Mouse (Mus musculus): ENCODE results near the gene Plxnd1. TPM values are rescaled to one million over a fixed set of nuclear protein-coding genes. Genes with fewer than 3 reads are reported as not detected.

Gene Plxnd1
- total RNA-seq, 2 experiments from 2014 or later, result 179 to 224 TPM

- no peak for DNase-seq
These were observed 7.7 kb upstream of the Plxnd1 start for GRCm38 (mm10) chr6:116002311-116003104.

DNA sequence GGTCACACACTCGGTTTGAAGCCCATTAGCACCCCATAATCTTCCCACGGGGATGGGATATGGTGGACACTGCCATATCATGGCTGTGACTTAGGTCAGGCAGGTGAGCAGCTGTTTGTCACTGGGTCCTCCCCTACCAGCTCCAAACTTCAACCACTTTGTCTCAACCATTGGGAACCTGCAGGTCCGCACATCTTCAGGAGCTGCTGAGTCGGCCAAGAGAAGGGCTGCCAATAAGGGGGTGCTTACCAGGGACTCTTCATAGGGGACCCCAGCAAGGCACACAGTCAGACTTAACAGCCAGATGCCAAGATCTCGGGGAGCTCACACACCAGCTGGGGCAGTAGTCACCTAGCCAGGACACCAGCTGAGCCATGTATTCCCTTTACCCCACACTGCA, 6.0 kb upstream of the Plxnd1 start:
- DNase-seq, result no peak
- intact Hi-C loops (cut with DNase I), result no loop called here

More at GRCm38 (mm10) chr6:116002311-116003104, 7.7 kb upstream of the Plxnd1 start:
- intact Hi-C loops (cut with DNase I), result no loop called here

GRCm38 (mm10) chr6:115999227-115999626, 4.4 kb upstream of the Plxnd1 start:
- peak in 1 of 2 experiments; percentile 51 for DNase-seq
- intact Hi-C loops (cut with DNase I), result no loop called here

GRCm38 (mm10) chr6:115998758-115999157, 4.0 kb upstream of the Plxnd1 start:
- intact Hi-C loops (cut with DNase I), result no loop called here
- DNase-seq, result no peak

DNA sequence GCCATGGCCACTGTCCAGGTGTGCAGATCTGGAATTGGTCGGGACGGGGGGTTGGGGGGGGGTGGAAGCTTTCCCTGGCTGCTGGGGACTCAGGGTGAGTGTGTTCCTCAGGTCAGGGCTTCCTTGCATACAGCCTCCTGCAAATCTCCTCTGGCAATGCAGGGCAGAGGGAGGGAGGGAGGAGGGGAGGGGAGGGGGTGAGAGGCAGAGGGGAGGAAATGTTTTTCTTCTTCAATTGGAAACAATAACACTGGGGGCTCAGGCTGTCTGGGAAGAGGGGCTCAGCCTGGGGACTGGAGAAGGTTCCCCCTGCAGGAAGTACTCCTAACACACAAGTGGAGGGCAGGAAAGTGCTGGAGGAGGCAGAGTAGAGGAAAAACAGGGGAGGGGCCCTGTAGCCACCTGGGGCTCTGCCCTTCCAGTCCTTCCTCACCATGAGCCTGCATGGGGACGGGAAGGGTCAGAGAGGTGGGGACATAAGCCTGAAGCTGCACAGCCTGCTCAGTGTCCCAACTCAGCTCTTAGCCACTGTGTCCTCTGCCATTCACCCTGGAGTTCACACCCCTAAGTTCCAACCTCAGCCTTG, 3.0 kb upstream of the Plxnd1 start:
- DNase-seq, result peak in 1 of 2 experiments; percentile 27
- intact Hi-C loops (cut with DNase I), result no loop called here

DNA sequence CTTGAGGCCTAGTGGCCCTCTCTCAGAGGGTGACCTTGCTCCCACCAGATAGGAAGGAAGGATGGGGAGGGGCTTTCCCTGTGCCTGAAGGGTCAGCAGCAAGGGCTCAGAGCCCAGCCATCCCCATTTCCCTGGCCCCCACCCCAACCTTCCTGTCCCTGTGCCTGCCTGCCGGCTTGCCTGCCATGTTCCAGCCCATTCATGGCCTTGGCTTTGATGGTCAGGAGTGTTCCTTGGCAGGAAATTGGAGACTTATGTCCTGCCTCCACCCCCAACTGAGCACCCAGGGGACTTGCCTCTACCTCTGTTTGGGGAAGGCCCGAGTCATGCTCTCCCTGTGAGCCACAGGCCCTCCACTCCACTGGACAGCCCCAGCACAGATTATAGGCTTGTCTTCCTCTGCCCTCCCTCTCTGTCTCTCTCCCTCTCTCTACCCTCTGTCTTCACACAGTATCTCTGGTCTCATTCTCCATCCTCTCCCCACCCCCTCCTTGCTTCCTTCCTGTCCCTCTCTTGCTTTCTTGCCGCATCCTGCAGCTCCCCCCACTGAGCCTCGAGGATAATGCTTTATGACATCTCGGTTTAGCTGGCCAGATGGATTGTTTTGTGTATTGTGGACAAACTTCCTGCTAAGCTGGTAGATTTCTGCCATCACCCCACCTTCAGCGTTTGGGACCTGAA, 1.5 kb upstream of the Plxnd1 start:
- intact Hi-C loops (cut with DNase I), result no loop called here
- peak; percentile 75 to 76 for DNase-seq

GRCm38 (mm10) chr6:115995531-115995941, 731 bp upstream of the Plxnd1 start:
- peak in 1 of 2 experiments; percentile 44 for DNase-seq
- intact Hi-C loops (cut with DNase I), result loop anchor here (1.0 kb wide), 1 partner anchor 94 kb away; no protein-coding TSS in a partner anchor

- intact Hi-C loops (cut with DNase I), result loop anchor here (5.0 kb wide), 1 partner anchor 37 kb away; no protein-coding TSS in a partner anchor
- DNase-seq, result peak in 1 of 2 experiments; percentile 57
These were observed 494 bp downstream of the Plxnd1 start for GRCm38 (mm10) chr6:115994146-115994876.

DNA sequence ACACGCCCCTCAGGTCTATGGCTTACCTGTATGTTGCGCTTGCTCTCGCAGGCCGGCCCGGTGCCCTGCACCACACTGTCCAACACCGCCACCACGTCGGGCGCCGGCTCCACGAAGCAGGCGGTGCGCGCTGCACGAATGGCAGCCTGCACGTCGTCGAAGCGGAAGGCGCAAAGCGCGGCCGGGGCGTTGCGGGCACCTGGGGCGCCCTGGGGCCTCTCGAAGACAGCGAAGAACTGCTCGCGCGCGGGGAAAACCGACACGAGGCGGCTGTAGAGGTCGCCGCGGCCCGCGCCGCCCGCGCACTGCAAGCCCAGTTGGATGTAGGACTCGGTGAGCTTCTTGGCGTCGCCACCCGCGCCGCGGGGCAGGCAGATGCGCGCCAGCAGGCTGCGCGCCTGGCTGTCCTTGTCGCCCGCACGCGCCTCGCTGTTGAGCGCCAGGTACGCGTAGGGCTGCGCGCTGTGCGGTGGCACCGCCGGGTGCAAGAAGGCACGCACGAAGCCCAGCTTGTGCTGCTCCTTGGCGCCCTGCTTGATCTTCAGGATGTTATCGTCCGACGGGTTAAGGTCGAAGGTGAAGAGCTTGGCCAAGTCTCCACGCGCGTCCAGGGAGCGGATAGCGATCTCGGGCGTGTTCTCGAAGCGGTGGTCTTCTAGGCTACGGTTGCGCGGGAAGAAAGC, 1.2 kb downstream of the Plxnd1 start:
- DNase-seq, result peak in 1 of 2 experiments; percentile 51

DNA sequence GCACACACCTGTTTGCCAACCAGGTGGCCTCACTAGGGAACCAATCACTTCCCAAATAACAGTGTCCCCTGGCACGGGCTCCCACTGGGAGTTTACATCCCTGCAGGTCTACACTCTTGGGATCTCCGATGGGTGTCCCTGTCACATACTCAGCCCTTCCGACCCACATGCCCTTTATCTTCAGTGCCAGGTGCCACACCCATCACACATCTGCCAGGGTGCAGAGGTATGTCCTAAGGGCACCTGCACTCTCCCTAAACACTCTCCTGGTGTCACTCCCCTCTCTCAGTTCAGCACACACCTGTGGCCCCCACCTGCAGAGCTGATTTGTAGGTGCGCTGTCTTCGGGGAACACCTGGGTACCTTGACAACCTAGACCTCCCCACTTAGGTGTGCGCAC, 1.8 kb downstream of the Plxnd1 start:
- intact Hi-C loops (cut with DNase I), result loop anchor here (5.0 kb wide), 1 partner anchor 36 kb away; no protein-coding TSS in a partner anchor

More for the DNA sequence above, 1.2 kb downstream of the Plxnd1 start:
- intact Hi-C loops (cut with DNase I), result loop anchor here (5.0 kb wide), 1 partner anchor 36 kb away; no protein-coding TSS in a partner anchor

DNA sequence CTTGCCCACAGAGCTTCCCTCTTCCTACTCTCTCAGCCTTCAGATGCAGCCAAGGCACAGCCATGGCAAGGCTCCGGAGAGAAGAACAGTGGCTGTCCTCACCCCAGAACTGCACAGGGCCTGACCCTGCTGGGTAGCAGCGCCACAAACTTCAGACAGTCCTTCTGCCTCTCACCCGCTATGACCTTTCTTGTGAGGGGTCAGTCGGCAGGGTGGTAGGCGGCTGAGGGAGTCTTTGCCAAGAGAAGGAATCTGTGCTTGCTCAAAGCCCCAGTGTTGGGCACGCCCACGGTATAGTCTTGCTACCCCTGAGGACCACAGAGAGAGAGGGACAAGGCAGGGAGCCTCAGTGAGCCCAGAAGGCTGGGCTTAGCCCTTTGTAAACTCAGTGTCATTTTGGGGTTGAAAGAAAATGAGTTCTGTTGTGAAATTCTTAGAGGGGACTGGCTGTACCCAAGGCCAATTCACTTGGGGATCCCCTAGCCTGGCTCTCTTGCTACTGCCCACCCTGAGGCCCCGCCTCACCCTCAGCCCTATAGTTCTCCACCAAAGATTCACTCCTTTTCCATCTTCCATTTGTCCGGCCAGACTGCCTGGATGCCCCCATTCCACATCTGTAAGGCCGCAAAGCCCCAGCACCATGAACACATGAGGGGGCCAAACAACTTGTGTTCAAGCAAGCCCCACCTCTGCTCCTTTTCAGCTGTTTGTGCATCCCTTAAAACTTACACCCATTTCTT, 2.8 kb downstream of the Plxnd1 start:
- intact Hi-C loops (cut with DNase I), result loop anchor here (2.0 to 5.0 kb wide), 2 partner anchors 13 to 35 kb away; no protein-coding TSS in a partner anchor
- no peak for DNase-seq

More for the DNA sequence above, 1.8 kb downstream of the Plxnd1 start:
- DNase-seq, result peak in 1 of 2 experiments; percentile 31

DNA sequence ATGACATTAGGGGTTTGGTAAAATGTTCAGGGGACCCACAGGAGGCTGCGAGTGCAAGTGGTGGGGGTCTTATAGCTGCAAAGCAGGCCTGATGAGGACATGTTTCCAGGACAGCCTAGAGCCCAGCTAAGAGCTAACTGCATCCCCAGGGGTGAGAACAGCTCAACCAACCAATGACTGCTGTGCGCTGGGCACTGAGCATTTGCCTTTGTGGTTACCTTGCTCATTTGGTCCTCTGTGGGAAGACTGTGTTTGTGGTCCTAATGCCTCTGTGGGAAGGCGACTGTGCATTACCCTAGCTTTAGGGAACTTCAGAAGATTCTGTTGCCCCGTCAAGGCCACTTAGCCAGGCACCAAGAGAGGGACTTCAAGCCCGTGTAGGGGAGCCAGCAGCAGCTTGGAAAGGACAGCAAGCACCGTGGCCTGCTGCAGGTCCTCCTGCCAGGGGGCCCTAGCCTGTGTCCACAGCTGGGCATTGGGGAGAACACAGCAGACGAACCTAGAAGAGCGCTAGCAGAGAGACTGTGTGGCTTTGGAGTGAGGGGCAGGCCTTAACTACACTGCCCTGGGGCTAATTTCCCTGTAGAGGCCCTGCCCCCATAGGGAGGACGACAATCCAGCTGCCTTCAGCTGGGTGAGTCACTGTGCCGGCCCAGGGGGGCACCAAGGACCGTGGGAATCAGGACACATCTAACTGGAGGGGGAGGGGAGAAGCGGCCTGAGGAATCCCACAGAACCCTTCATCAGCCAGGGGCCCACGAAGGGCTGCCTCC, 3.5 kb downstream of the Plxnd1 start:
- peak in 1 of 2 experiments; percentile 68 for DNase-seq
- intact Hi-C loops (cut with DNase I), result loop anchor here (2.0 to 5.0 kb wide), 2 partner anchors 14 to 34 kb away; no protein-coding TSS in a partner anchor

GRCm38 (mm10) chr6:115990479-115990878, 4.3 kb downstream of the Plxnd1 start:
- no peak for DNase-seq
- intact Hi-C loops (cut with DNase I), result loop anchor here (2.0 to 5.0 kb wide), 2 partner anchors 14 to 33 kb away; no protein-coding TSS in a partner anchor

- no peak for DNase-seq
These were observed 4.7 kb downstream of the Plxnd1 start for GRCm38 (mm10) chr6:115990056-115990455.

DNA sequence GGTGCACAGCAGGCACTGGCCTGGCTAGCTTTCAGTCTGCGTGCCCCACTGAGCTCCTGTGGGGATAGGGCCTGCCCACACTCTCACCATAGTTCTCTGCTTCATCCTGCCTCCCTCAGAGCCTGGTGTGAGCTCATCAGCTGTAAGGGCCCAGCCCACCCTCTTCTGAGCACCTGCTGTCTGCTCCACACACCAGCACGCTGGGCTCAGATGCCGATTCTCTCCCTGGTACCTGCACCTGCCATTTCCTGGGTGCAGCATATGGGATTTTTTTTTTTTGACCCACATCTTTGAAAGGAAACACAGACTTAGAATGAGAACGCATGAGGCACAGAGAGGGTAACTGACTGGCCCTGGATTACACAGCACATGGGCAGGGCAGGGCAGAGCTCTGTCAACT, 5.2 kb downstream of the Plxnd1 start:
- intact Hi-C loops (cut with DNase I), result loop anchor here (2.0 to 5.0 kb wide), 2 partner anchors 15 to 32 kb away; no protein-coding TSS in a partner anchor
- DNase-seq, result no peak

More at GRCm38 (mm10) chr6:115990056-115990455, 4.7 kb downstream of the Plxnd1 start:
- intact Hi-C loops (cut with DNase I), result loop anchor here (2.0 to 5.0 kb wide), 2 partner anchors 15 to 33 kb away; no protein-coding TSS in a partner anchor

DNA sequence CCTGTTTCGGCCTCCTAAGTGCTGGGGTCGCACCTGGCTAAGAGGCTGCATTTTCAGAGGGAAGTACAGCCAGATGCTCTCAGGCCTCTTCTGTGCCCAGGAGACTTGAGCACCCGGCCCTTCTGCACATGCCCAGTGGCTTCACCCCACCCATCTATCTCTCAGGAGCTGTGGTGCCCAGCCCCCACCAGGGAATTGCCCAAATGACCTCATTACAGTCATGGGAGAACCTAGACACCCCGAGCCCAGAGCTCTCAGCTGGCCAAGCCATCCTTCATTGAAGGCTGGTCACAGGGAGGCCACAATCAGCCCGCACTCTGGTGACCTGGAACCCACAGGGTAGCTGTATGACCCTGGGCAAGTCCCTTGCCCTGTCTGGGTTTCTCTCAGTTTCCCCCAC, 5.8 kb downstream of the Plxnd1 start:
- intact Hi-C loops (cut with DNase I), result no loop called here
- no peak for DNase-seq

DNA sequence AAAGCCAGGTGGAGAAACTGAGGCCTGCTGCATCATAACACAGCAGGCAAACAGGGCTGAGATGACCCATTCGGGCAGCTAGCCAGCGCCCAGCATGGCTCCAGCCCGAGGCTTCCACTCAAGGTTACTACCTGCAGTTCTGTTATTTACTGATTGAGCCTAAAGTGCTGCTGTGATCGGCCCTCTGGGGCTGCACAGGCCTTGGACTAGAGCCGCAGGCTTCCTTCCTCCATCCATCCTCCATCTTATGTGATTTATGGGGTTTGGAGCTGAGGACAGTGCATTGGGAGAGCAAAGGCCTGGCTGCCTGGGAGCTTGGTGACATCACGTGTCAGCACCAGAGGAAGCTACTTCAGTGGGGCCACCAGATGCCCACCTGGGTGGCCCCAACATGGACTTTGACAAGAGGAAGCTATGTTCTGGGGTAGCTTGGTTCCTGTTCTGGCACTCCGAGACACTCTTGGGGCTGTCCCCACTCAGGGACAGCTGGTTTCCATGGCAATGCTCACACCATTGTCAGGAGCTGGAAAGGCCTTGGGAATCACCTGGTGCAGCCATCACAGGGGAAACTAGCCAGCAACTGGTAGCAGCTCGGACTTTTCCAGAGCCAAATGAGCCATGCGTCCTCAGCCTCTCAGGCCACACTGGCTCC, 7.6 kb downstream of the Plxnd1 start:
- DNase-seq, result no peak
- intact Hi-C loops (cut with DNase I), result no loop called here
